Mouse (Mus musculus) midbrain, postnatal 0 days (tissue): ENCODE measurements around the gene Acat3. TPM values are rescaled to one million over a fixed set of nuclear protein-coding genes. Genes with fewer than 3 reads are reported as not detected.

Source experiments
- ATAC-seq: fragments of 200-750 bp; cut with Nextera tagmentation; 2 replicates; pipeline ENCODE4 v1.8.0; 2017; ENCODE audit warnings: moderate number of reproducible peaks, mild to moderate bottlenecking, moderate TSS enrichment, moderate library complexity; ENCODE audit not compliant: low FRiP score
- DNase-seq: peaks from one replicate; pipeline ENCODE4 v3.0.0-alpha.2; 2015; ENCODE audit warnings: low spot score
- H3K27ac ChIP-seq: fragments of 300-500 bp; sonication (generic); 2 replicates; pipeline ENCODE4 v1.5.1; 2014; ENCODE audit warnings: low read depth, mild to moderate bottlenecking, low read length, mixed read lengths
- H3K27me3 ChIP-seq: fragments of 300-500 bp; sonication (generic); 2 replicates; pipeline ENCODE4 v1.6.1; 2014; ENCODE audit warnings: low read length, control low read depth, mixed read lengths; ENCODE audit not compliant: insufficient read depth
- H3K36me3 ChIP-seq: fragments of 300-500 bp; sonication (generic); 2 replicates; pipeline ENCODE4 v1.6.1; 2014; ENCODE audit warnings: low read length, control low read depth, mixed read lengths; ENCODE audit not compliant: insufficient read depth
- H3K4me1 ChIP-seq: fragments of 300-500 bp; sonication (generic); 2 replicates; pipeline ENCODE4 v1.6.1; 2014; ENCODE audit warnings: mild to moderate bottlenecking, control low read depth, antibody characterized with exemption, low read length, mixed read lengths; ENCODE audit not compliant: insufficient read depth
- H3K4me2 ChIP-seq: fragments of 300-500 bp; sonication (generic); 2 replicates; pipeline ENCODE4 v1.6.1; 2014; ENCODE audit warnings: low read depth, mild to moderate bottlenecking, low read length, mixed read lengths; ENCODE audit not compliant: poor library complexity, severe bottlenecking
- H3K4me3 ChIP-seq: fragments of 300-500 bp; sonication (generic); 2 replicates; pipeline ENCODE4 v1.5.1; 2014; ENCODE audit warnings: low read depth, mild to moderate bottlenecking, low read length, moderate library complexity
- H3K9ac ChIP-seq: fragments of 300-500 bp; sonication (generic); replicated peaks from 2 replicates; pipeline ENCODE4 v1.6.1; 2014; ENCODE audit warnings: mild to moderate bottlenecking, low read length, moderate library complexity, mixed read lengths; ENCODE audit not compliant: poor library complexity, severe bottlenecking
- H3K9me3 ChIP-seq: fragments of 300-500 bp; sonication (generic); 2 replicates; pipeline ENCODE4 v1.6.1; 2016; ENCODE audit warnings: low read length, control low read depth
- CTCF ChIP-seq: IDR thresholded peaks from 2 replicates; pipeline ENCODE4 v1.5.1; 2016; ENCODE audit warnings: antibody characterized with exemption, mild to moderate bottlenecking
- WGBS: fragments of 180-500 bp; shearing (Covaris S2); extraction: QIAGEN DNeasy Blood & Tissue Kit; methylation state at CpG from one replicate; pipeline ENCODE4 v1.1.7; 2014; 5-methylcytosine and 5-hydroxymethylcytosine counted together
- polyA plus RNA-seq: library from polyadenylated mRNA; unstranded; fragments of >200 nt; fragmentation: Nextera tagmentation; extraction: Ambion mirVana; gene quantifications from 2 replicates; pipeline ENCODE4 v1.2.1, GENCODE M21; 2015
- total RNA-seq: library from RNA; depleted of rRNA; stranded (reverse); fragments of >200 nt; gene quantifications from 2 replicates; pipeline ENCODE4 v1.2.3, GENCODE M21; 2014; rRNA removed

Acat3 gene
- total and polyA plus RNA-seq, 2 experiments from 2014 or later: 0.82 to 1.5 TPM

- H3K4me3 ChIP-seq: no peak overlapping the region
- H3K9ac ChIP-seq: no peak overlapping the region
- no peak for ATAC-seq
- H3K9me3 ChIP-seq: no peaks in the 10 kb centered on the region
- H3K4me2 ChIP-seq: no peak overlapping the region
- no peaks in the 10 kb centered on the region for H3K4me1 ChIP-seq
- H3K27me3 ChIP-seq: no peaks in the 10 kb centered on the region
- 78% methylated on average over 15 of the region's 15 CpGs for WGBS
- H3K27ac ChIP-seq: no peak overlapping the region
- TF ChIP-seq CTCF: no peak
- peak; percentile 32 for DNase-seq
- peaks cover 16% of the 10 kb centered on the region; the same call in 1 of the 2 replicates for H3K36me3 ChIP-seq
Measured at GRCm38 (mm10) chr17:12887021-12887775, 53.2 kb downstream of the Acat3 start.

- no peak overlapping the region for H3K27ac ChIP-seq
- no peak overlapping the region for H3K4me3 ChIP-seq
- no peak overlapping the region for H3K9ac ChIP-seq
- no peak for ATAC-seq
- DNase-seq: no peak
- H3K9me3 ChIP-seq: no peaks in the 10 kb centered on the region
- H3K4me1 ChIP-seq: no peaks in the 10 kb centered on the region
- TF ChIP-seq CTCF: no peak
- H3K27me3 ChIP-seq: no peaks in the 10 kb centered on the region
- peaks cover 15% of the 10 kb centered on the region; the same call in 1 of the 2 replicates for H3K36me3 ChIP-seq
- H3K4me2 ChIP-seq: no peak overlapping the region
- 46% methylated on average over 6 of the region's 6 CpGs for WGBS
Measured at GRCm38 (mm10) chr17:12886620-12887019, 53.8 kb downstream of the Acat3 start.

- 92% methylated on average over 1 of the region's 1 CpGs for WGBS
- DNase-seq: no peak
- TF ChIP-seq CTCF: peak; percentile 25; the same call in 1 of the 2 replicates
- ATAC-seq: no peak
- no peaks in the 10 kb centered on the region for H3K9me3 ChIP-seq
- no peaks in the 10 kb centered on the region for H3K36me3 ChIP-seq
- no peak overlapping the region for H3K27ac ChIP-seq
- H3K27me3 ChIP-seq: no peaks in the 10 kb centered on the region
- no peak overlapping the region for H3K4me2 ChIP-seq
- no peak overlapping the region for H3K9ac ChIP-seq
- no peaks in the 10 kb centered on the region for H3K4me1 ChIP-seq
- H3K4me3 ChIP-seq: no peak overlapping the region
Measured at GRCm38 (mm10) chr17:12881216-12881615, 59.2 kb downstream of the Acat3 start.

DNA sequence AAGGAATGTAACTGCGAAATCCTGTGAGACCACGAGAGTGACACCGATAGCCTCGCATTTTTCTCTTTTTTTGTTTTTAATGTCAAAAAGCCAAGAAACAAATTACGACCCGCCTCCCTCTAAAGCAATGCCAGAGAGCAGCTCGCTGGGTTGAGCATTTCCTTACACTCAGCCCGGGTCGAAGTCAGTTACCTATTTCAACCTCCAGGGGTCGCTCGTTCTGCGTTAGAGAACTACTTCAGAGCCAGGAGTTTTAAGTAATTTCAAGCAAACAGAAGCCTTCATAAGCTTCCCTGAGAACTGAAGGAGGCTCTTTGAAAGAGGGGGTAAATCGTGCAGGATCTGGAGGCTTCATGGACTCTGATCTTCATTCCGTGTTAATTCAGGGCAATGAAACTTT lies 60.2 kb downstream of the Acat3 start:
- 5% methylated on average over 14 of the region's 14 CpGs for WGBS
- Histone ChIP-seq H3K4me3 (peak overlapping the region; percentile 12; the same call in 1 of the 2 replicates), H3K27ac (no peak overlapping the region), H3K36me3 (no peaks in the 10 kb centered on the region), H3K27me3 (no peaks in the 10 kb centered on the region), H3K4me2 (peak overlapping the region; percentile 43), H3K4me1 (no peaks in the 10 kb centered on the region), H3K9ac (0 out of 2 replicates have a peak overlapping the region, but pooled peaks have one; percentile 15), H3K9me3 (no peaks in the 10 kb centered on the region)
- peak; percentile 88 for TF ChIP-seq CTCF
- DNase-seq: peak; percentile 88
- ATAC-seq: no peak

DNA sequence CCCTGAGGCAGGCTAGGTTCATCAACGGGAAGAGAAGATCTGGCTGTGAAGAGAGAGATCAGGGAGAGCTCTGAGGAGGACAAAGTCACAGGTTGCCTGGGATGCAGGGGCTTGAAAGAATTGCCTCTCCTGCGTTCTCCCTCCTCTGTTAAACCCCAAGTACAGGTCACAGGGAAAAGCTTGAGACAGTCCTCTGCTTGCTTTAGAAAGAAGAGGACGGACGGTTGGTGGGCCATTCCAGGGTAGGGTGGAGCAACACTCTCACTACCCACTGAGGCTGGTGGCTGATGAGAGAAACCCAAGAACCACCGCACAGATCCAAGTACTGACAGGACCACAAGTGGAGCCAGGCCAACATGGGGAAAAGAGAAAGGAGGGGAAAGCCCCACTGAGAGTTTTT lies 64.7 kb downstream of the Acat3 start, which contains the start of gene Mrgprh:
Mrgprh (plus strand) TSS at position 301 of the 400 bp plus-strand sequence.
- WGBS: 84% methylated on average over 5 of the region's 5 CpGs
- Histone ChIP-seq H3K4me2 (no peak within 1 kb of the TSS), H3K36me3 (no peaks in the 10 kb centered on the region), H3K4me3 (no peak within 1 kb of the TSS), H3K9me3 (no peaks in the 10 kb centered on the region), H3K27ac (no peak within 1 kb of the TSS), H3K27me3 (no peaks in the 10 kb centered on the region), H3K9ac (no peak within 1 kb of the TSS), H3K4me1 (no peaks in the 10 kb centered on the region)
- TF ChIP-seq CTCF: no peak
- no peak for ATAC-seq
- DNase-seq: no peak

Other genes starting within 250 kb of the Acat3 start
- 31.7 and 44.2 TPM in 2 replicates for gene Igf2r, start 170.9 kb downstream of the Acat3 start, total RNA-seq
- 5.0 and 5.4 TPM in 2 replicates for gene Igf2r, start 170.9 kb downstream of the Acat3 start, polyA plus RNA-seq
- gene Mas1, start 72.5 kb downstream of the Acat3 start, total RNA-seq: not detected in 2 replicates
- 0.27 TPM in 1 of 2 replicates, not detected in the other for gene Mas1, start 72.5 kb downstream of the Acat3 start, polyA plus RNA-seq
- gene Mrgprh, start 64.6 kb downstream of the Acat3 start, total RNA-seq: not detected in 2 replicates
- gene Mrgprh, start 64.6 kb downstream of the Acat3 start, polyA plus RNA-seq: not detected in 2 replicates
- gene Pnldc1, start 30.4 kb downstream of the Acat3 start, total RNA-seq: 0.88 and 1.8 TPM in 2 replicates
- 1.1 and 1.3 TPM in 2 replicates for gene Pnldc1, start 30.4 kb downstream of the Acat3 start, polyA plus RNA-seq
- gene Tcp1, start 24.9 kb downstream of the Acat3 start, total RNA-seq: 330 and 377 TPM in 2 replicates
- gene Tcp1, start 24.9 kb downstream of the Acat3 start, polyA plus RNA-seq: 330 and 375 TPM in 2 replicates
- 34.0 TPM in 2 replicates for gene Mrpl18, start 24.3 kb downstream of the Acat3 start, total RNA-seq
- gene Mrpl18, start 24.3 kb downstream of the Acat3 start, polyA plus RNA-seq: 111 and 118 TPM in 2 replicates
- gene Acat2, start 20.1 kb upstream of the Acat3 start, total RNA-seq: 181 and 194 TPM in 2 replicates
- 247 and 254 TPM in 2 replicates for gene Acat2, start 20.1 kb upstream of the Acat3 start, polyA plus RNA-seq
- gene Wtap, start 53.6 kb upstream of the Acat3 start, total RNA-seq: 82.7 and 88.8 TPM in 2 replicates
- 134 and 147 TPM in 2 replicates for gene Wtap, start 53.6 kb upstream of the Acat3 start, polyA plus RNA-seq
- gene Sod2, start 66.2 kb upstream of the Acat3 start, total RNA-seq: 160 and 177 TPM in 2 replicates
- gene Sod2, start 66.2 kb upstream of the Acat3 start, polyA plus RNA-seq: 121 and 128 TPM in 2 replicates
- 0.80 and 1.0 TPM in 2 replicates for gene Gpr31b, start 111.7 kb upstream of the Acat3 start, total RNA-seq
- not detected in 2 replicates for gene Gpr31b, start 111.7 kb upstream of the Acat3 start, polyA plus RNA-seq
- gene Tcp10b, start 120.5 kb upstream of the Acat3 start, total RNA-seq: 0.11 and 0.38 TPM in 2 replicates
- 0.20 and 0.56 TPM in 2 replicates for gene Tcp10b, start 120.5 kb upstream of the Acat3 start, polyA plus RNA-seq
- 0.14 TPM in 1 of 2 replicates, not detected in the other for gene Unc93a, start 191.2 kb upstream of the Acat3 start, total RNA-seq
- 0.05 and 0.17 TPM in 2 replicates for gene Unc93a, start 191.2 kb upstream of the Acat3 start, polyA plus RNA-seq